Mouse (Mus musculus) midbrain, embryonic 13.5 days (tissue): ENCODE results near the gene Wfdc15b. TPM values are rescaled to one million over a fixed set of nuclear protein-coding genes. Genes with fewer than 3 reads are reported as not detected.

Source experiments
- ATAC-seq: fragments of 200-750 bp; cut with Nextera tagmentation; 2 replicates; pipeline ENCODE4 v1.8.0; 2017; ENCODE audit warnings: mild to moderate bottlenecking, moderate TSS enrichment, moderate library complexity
- H3K27ac ChIP-seq: fragments of 300-500 bp; sonication (generic); 2 replicates; pipeline ENCODE4 v1.5.1; 2015; ENCODE audit warnings: inconsistent platforms, mild to moderate bottlenecking, moderate library complexity
- H3K27me3 ChIP-seq: fragments of 300-500 bp; sonication (generic); 2 replicates; pipeline ENCODE4 v1.6.1; 2015; ENCODE audit warnings: mild to moderate bottlenecking, inconsistent platforms
- H3K36me3 ChIP-seq: fragments of 300-500 bp; sonication (generic); 2 replicates; pipeline ENCODE4 v1.6.1; 2015; ENCODE audit warnings: mild to moderate bottlenecking, inconsistent platforms
- H3K4me1 ChIP-seq: fragments of 300-500 bp; sonication (generic); replicated peaks from 2 replicates; pipeline ENCODE4 v1.6.1; 2015; ENCODE audit warnings: inconsistent platforms
- H3K4me2 ChIP-seq: fragments of 300-500 bp; sonication (generic); replicated peaks from 2 replicates; pipeline ENCODE4 v1.6.1; 2015; ENCODE audit warnings: moderate library complexity, mild to moderate bottlenecking, inconsistent platforms
- H3K4me3 ChIP-seq: fragments of 300-500 bp; sonication (generic); replicated peaks from 2 replicates; pipeline ENCODE4 v1.5.1; 2015; ENCODE audit warnings: mild to moderate bottlenecking, inconsistent platforms
- H3K9ac ChIP-seq: fragments of 300-500 bp; sonication (generic); replicated peaks from 2 replicates; pipeline ENCODE4 v1.6.1; 2015; ENCODE audit warnings: mild to moderate bottlenecking, inconsistent platforms
- H3K9me3 ChIP-seq: fragments of 300-500 bp; sonication (generic); 2 replicates; pipeline ENCODE4 v1.6.1; 2016; ENCODE audit warnings: mild to moderate bottlenecking, inconsistent platforms
- WGBS: fragments of 180-500 bp; shearing (Covaris S2); methylation state at CpG from one replicate; pipeline ENCODE4 v1.1.7; 2015; 5-methylcytosine and 5-hydroxymethylcytosine counted together
- polyA plus RNA-seq: library from polyadenylated mRNA; unstranded; fragments of >200 nt; fragmentation: Nextera tagmentation; extraction: Ambion mirVana; gene quantifications from 2 replicates; pipeline ENCODE4 v1.2.1, GENCODE M21; 2015

Wfdc15b gene
- polyA plus RNA-seq, 1 experiment from 2014 or later: not detected

DNA sequence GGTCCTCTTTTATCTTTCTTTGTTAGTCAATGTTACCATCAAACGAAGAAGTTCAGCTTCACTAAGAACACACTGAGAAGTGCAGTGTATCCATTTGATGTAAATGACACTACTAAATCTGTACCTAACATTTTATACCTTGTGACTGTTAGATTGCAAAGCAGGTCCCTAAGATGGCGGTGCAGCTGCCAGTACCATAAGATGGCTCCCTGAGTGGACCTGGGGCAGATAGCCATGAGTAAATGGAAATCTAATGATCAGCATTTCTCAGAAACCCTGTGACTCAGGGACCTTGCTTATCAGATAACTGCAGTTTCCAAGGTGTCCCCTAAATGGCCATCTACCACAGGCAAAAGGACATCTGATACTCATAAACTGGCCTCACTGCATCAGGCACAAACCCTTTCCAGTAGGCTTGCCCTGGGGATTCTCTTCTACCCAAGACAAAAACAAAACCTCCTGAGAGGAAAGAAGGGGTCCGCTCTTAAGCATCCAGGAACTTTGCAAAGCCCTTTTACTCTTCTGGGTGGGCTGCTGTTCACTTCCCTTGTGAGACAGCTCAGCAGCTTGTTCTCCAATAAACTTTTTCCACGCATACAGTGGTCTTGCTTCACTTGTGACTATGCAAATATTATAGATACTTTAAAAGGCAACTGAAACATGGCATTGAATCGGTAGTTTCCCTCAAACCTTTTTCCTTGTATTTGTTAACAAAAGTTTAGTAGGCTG is 25.3 kb downstream of the Wfdc15b start:
- Histone ChIP-seq H3K4me2 (no peak overlapping the region), H3K4me3 (no peak overlapping the region), H3K9ac (no peak overlapping the region), H3K36me3 (no peaks in the 10 kb centered on the region), H3K4me1 (no peaks in the 10 kb centered on the region), H3K27ac (no peak overlapping the region), H3K27me3 (no peaks in the 10 kb centered on the region), H3K9me3 (no peaks in the 10 kb centered on the region)
- 95% methylated on average over 5 of the region's 5 CpGs for WGBS
- ATAC-seq: no peak

DNA sequence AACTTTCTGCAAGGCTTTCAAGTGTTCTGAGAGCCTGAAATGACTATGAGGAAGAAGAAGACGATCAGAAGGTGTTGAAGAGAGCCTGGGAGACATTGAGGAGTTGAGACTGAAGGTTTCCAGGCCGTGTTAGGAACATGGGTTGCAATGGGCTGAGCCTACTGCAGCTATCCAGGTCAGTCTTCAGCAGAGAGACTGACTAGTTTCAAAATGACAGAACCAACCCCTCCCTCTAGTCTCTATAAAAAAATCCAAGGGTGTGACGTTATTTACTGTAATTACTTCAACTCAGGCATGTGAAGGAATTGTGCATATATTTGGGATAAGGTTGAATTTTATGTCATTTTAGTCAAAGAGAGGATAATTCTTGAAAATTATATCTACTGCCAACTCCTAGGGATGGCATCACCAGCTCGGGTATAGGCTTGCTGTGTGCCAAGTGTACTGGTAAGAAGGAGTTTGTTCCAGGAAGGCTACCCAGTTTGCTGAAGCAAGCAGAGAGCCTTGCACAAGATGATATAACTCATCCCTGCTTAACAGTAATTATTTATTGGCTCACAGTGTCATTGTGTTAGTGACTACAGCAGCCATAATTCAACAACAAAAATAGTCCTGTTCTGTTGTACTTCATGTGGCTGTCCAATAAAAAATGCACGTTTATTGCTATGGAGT is 26.4 kb downstream of the Wfdc15b start:
- no peak for ATAC-seq
- Histone ChIP-seq H3K36me3 (no peaks in the 10 kb centered on the region), H3K9me3 (no peaks in the 10 kb centered on the region), H3K4me2 (no peak overlapping the region), H3K27ac (no peak overlapping the region), H3K9ac (no peak overlapping the region), H3K4me3 (no peak overlapping the region), H3K4me1 (no peaks in the 10 kb centered on the region), H3K27me3 (no peaks in the 10 kb centered on the region)
- 86% methylated on average over 5 of the region's 5 CpGs for WGBS

DNA sequence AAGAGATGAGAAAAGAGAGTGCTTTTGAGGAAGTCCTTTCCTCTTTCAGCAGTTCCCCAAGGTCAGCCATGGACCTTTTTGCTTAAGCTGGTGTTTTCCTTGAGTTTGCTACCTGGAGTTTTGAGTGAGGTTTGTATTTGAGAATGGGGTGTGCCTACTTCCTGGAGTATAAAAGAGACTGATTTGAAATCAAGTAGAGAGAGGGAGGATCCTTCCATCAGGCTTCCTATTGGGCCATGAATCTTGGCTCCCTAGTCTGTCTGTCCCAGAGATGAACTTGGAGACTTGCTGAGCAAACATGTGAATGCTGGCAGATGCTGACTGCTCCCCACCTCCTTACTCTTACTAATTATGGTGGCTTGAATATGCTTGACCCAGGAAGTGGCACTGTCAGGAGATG is 29.2 kb downstream of the Wfdc15b start:
- Histone ChIP-seq H3K4me3 (no peak overlapping the region), H3K27ac (no peak overlapping the region), H3K4me1 (no peaks in the 10 kb centered on the region), H3K36me3 (no peaks in the 10 kb centered on the region), H3K27me3 (no peaks in the 10 kb centered on the region), H3K4me2 (no peak overlapping the region), H3K9ac (no peak overlapping the region), H3K9me3 (no peaks in the 10 kb centered on the region)
- ATAC-seq: no peak

DNA sequence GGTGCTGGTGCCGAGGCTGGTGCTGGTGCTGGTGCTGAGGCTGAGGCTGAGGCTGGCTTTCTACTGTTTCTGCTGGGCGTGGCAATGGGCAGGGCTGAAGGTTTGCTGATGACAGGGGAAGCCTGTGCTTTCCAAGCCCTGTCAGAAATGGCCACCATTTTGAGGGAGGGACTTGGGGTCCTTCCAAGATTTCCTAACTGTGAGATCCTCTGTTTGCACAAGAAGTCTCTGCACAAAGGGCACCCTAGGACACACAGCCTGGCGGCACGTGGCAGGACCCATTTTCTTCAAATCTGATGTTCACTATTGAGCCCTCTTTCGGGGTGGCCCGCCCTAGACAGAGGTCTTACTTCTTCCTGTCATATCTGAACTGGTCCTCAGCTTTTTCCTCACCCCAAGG is 30.9 kb downstream of the Wfdc15b start, which contains the start of gene Wfdc12:
Gene Wfdc12 (minus strand): TSS at position 33 of the 400 bp plus-strand sequence.
- H3K4me3 ChIP-seq: no peak within 1 kb of the TSS
- no peaks in the 10 kb centered on the region for H3K27me3 ChIP-seq
- H3K4me2 ChIP-seq: no peak within 1 kb of the TSS
- 92% methylated on average over 6 of the region's 6 CpGs for WGBS
- H3K27ac ChIP-seq: no peak within 1 kb of the TSS
- no peaks in the 10 kb centered on the region for H3K4me1 ChIP-seq
- no peak for ATAC-seq
- no peak within 1 kb of the TSS for H3K9ac ChIP-seq
- no peaks in the 10 kb centered on the region for H3K9me3 ChIP-seq
- H3K36me3 ChIP-seq: no peaks in the 10 kb centered on the region

DNA sequence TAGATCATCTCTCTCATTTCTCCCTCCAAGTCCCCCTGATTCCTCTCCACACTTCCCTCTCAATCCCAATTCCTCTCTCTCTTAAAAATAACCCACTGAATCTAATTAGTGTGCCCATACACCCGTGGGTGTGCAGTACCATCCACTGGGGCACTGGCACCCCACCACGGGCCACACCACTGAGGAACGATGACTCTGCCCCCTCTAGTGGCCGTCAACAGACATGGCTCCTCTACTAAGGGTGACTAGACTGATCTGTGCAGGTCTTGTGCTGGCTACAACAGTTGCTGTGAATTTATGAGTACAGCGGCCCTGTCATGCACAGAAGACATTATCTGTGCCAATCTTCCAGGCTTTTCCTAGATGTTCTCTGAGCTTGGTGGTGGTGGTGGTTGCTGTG is 32.7 kb downstream of the Wfdc15b start:
- ATAC-seq: no peak
- Histone ChIP-seq H3K36me3 (no peaks in the 10 kb centered on the region), H3K4me2 (no peak overlapping the region), H3K9ac (no peak overlapping the region), H3K4me1 (peaks cover 5% of the 10 kb centered on the region; the same call in 1 of the 2 replicates), H3K27ac (no peak overlapping the region), H3K27me3 (no peaks in the 10 kb centered on the region), H3K9me3 (no peaks in the 10 kb centered on the region), H3K4me3 (no peak overlapping the region)
- WGBS: 26% methylated on average over 5 of the region's 5 CpGs

DNA sequence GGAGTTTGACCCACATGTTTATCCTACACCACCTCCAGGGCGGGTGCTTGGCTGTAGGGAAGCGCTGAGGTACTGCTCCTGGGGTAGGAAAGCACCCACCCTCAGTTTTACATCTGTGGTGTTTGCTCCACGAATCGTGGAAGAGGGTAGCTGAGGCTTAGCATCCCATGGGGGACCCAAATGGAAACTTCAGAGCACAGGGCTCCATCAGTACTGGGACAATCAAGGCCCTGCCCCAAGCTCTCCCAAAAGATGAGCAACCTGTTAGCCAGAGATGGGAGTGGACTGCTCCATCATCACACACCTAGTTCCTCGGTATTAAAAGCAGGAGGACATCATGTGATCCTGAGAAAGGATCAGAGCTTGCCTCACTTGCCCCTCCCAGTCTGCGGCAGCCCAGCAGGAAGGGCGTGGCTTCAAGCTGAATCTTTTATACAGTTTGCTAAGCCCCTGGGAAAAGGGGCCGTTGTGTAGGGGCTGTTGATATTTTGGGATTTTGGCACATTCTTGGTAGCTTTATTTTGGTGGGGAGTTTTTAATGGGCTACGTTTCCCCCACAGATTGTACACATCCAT is 37.2 kb downstream of the Wfdc15b start:
- 42% methylated on average over 9 of the region's 9 CpGs for WGBS
- ATAC-seq: no peak

DNA sequence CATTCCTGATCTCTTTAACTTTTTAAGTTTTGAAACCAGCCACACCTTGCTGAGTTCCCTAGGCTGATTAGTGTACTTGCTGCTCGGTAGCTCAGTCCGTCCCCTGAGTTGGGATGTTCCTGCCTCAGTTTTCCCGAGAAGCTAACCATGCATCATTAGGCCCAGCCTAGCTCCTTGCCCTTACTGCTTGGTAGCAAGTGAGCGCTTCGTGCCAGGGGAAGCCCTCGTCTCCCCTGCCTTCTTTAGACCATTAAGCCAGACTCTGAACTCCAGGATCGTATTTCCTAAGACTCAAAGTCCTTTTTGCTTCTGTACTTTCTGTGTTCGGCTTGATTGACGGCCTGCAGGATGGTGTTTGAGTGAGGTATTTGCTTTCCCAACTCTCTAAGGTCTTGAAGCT is 38.1 kb downstream of the Wfdc15b start:
- H3K4me1 ChIP-seq: peaks cover 5% of the 10 kb centered on the region; the same call in 1 of the 2 replicates
- H3K9me3 ChIP-seq: no peaks in the 10 kb centered on the region
- no peak overlapping the region for H3K4me3 ChIP-seq
- no peak overlapping the region for H3K9ac ChIP-seq
- no peaks in the 10 kb centered on the region for H3K36me3 ChIP-seq
- no peak overlapping the region for H3K4me2 ChIP-seq
- ATAC-seq: no peak
- H3K27me3 ChIP-seq: no peaks in the 10 kb centered on the region
- H3K27ac ChIP-seq: no peak overlapping the region
- 79% methylated on average over 9 of the region's 9 CpGs for WGBS

More for the DNA sequence above, 37.2 kb downstream of the Wfdc15b start:
- Histone ChIP-seq H3K9me3 (no peaks in the 10 kb centered on the region), H3K27me3 (no peaks in the 10 kb centered on the region), H3K4me1 (peaks cover 5% of the 10 kb centered on the region; the same call in 1 of the 2 replicates), H3K4me2 (no peak overlapping the region), H3K36me3 (no peaks in the 10 kb centered on the region), H3K9ac (no peak overlapping the region), H3K27ac (no peak overlapping the region), H3K4me3 (no peak overlapping the region)

DNA sequence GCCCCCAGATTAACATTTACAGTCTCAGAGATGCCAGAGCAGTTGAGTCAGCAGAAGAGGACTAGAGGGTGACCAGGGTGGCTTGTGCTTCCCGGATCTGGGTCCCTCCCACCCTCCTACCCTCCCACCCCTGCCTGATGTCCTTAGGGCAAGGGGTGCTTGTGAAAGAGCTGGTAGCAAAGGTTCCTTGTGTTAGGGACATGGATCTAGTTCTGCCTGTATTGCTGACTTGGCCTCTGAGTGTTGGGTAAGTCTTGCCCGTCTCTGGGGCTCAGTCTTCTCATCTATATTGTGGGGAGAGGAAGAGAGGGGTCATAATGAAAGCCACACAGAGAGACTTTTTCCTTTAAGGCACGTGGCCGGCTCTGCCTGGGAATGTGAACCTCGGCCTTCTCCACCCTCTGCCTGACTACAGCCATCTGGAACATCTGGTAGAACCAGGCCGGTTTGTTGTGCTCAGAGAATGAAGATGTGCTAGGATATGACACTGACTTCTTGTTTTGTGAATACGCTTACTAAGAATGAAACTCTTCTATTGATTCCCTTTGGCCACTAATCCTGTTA is 38.7 kb downstream of the Wfdc15b start, which contains the start of gene Wfdc5:
Gene Wfdc5 (minus strand): TSS at position 51 of the 564 bp plus-strand sequence.
- Histone ChIP-seq H3K9ac (no peak within 1 kb of the TSS), H3K4me1 (peaks cover 5% of the 10 kb centered on the region; the same call in 1 of the 2 replicates), H3K36me3 (no peaks in the 10 kb centered on the region), H3K9me3 (no peaks in the 10 kb centered on the region), H3K4me3 (no peak within 1 kb of the TSS), H3K27ac (no peak within 1 kb of the TSS), H3K4me2 (no peak within 1 kb of the TSS), H3K27me3 (no peaks in the 10 kb centered on the region)
- 76% methylated on average over 7 of the region's 7 CpGs for WGBS
- no peak for ATAC-seq

DNA sequence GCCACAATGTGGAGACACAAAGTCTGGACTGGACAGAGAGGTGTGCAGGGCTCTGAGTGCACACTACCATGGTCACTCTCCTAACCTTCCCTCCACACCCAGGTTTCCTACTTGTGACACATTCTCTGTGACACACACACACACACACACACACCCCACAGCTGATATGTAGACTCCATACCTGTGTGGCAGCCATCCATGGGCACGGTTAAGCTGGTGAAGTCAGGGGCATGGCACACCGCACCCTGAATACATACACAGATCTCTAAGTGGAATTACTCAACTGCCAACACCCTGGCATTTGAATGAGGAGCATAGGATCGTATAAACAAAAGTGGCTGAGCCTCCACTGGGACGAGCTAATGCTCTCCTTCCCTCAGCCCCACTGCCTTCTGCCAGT is 40.7 kb downstream of the Wfdc15b start:
- Histone ChIP-seq H3K4me1 (peaks cover 5% of the 10 kb centered on the region; the same call in 1 of the 2 replicates), H3K4me2 (no peak overlapping the region), H3K27ac (no peak overlapping the region), H3K27me3 (0 out of 2 replicates have a peak, but pooled peaks cover 3% of the 10 kb centered on the region), H3K9me3 (no peaks in the 10 kb centered on the region), H3K9ac (no peak overlapping the region), H3K4me3 (no peak overlapping the region), H3K36me3 (no peaks in the 10 kb centered on the region)
- ATAC-seq: no peak
- WGBS: 93% methylated on average over 4 of the region's 4 CpGs

DNA sequence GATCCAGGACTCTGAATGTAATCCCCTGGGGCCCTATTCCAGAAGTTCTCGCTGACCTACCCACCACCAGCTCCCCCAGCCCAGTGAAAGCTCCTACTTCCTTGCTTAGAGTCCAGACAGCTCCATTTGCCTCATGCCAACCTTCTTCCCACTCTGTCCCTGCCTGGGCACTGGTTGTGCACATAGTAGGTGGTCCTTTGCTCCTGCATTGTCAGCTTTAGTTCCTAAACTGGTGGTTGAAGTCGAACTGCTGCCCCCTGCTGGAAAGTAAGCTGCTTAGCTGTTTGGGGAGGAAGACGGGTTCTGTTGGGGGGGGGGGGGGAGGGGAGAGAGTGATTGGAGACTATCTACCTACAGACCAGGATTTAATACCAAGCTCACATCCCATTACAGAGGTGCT is 41.3 kb downstream of the Wfdc15b start:
- Histone ChIP-seq H3K27ac (no peak overlapping the region), H3K27me3 (0 out of 2 replicates have a peak, but pooled peaks cover 3% of the 10 kb centered on the region), H3K4me2 (no peak overlapping the region), H3K4me1 (peaks cover 5% of the 10 kb centered on the region; the same call in 1 of the 2 replicates), H3K9me3 (no peaks in the 10 kb centered on the region), H3K9ac (no peak overlapping the region), H3K4me3 (no peak overlapping the region), H3K36me3 (no peaks in the 10 kb centered on the region)
- 35% methylated on average over 3 of the region's 3 CpGs for WGBS
- no peak for ATAC-seq

DNA sequence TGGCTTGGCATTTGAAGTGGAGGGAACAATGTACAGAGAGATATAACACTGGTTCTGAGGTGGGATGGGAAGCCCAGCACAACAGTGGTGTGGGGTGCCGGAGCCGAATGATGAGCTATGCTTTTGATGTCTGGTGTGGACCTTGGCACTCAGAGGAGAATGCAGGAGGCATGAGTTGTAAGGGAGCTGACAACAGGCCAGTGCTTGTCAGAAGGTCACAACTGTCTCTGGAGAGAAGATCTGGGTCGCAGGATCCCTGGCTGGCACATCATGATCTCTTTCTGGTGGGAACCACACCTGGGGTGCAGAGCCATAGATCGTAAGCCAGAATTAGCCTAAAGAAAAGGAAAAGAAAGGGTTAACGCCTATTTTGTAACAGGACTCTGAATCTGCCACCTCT is 43.6 kb downstream of the Wfdc15b start:
- Histone ChIP-seq H3K9ac (no peak overlapping the region), H3K27me3 (peaks cover 13% of the 10 kb centered on the region), H3K4me2 (no peak overlapping the region), H3K36me3 (no peaks in the 10 kb centered on the region), H3K27ac (no peak overlapping the region), H3K4me1 (no peaks in the 10 kb centered on the region), H3K9me3 (no peaks in the 10 kb centered on the region), H3K4me3 (no peak overlapping the region)
- 92% methylated on average over 5 of the region's 5 CpGs for WGBS
- no peak for ATAC-seq

DNA sequence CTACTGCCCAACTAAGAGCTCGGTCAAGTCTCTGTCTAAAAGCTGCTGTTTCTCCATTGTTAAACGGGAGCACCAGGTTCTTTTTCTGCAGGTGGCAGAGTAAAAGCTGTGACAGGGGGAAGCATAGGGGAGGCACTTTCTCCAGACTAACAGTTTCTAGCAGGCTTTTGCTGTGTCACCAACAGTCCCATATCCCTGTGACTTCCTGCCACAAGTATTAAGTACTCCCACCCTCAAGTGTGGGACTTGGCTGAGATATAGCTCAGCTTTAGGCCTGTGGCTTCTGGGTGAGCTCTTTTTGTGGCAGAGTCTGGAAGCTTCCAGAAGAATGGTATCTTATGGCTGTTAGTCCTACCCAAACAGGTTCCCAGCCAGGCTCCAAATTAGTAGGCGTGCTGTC is 45.6 kb downstream of the Wfdc15b start:
- whole genome bisulfite sequencing: 79% methylated on average over 3 of the region's 3 CpGs
- no peaks in the 10 kb centered on the region for H3K36me3 ChIP-seq
- no peak overlapping the region for H3K27ac ChIP-seq
- H3K4me1 ChIP-seq: peaks cover 10% of the 10 kb centered on the region
- H3K9me3 ChIP-seq: no peaks in the 10 kb centered on the region
- no peak overlapping the region for H3K4me2 ChIP-seq
- no peak overlapping the region for H3K4me3 ChIP-seq
- no peak overlapping the region for H3K9ac ChIP-seq
- peaks cover 28% of the 10 kb centered on the region for H3K27me3 ChIP-seq
- no peak for ATAC-seq
